Mouse (Mus musculus): ENCODE results near the gene Zfp738.
"Not testable (repeated sequence)": the region's sequence is repeated elsewhere in the genome, so short reads cannot be mapped to it uniquely, and the experiment has no call there.

The Zfp738 gene

GRCm38 (mm10) chr13:67686971-67687370 is at the start of gene Zfp738:
Gene Zfp738 (minus strand): TSS chr13:67687071.
- no peak for DNase-seq

GRCm38 (mm10) chr13:67734391-67734790 is 47.5 kb upstream of the Zfp738 start:
- DNase-seq = not testable (repeated sequence)

GRCm38 (mm10) chr13:67729441-67729840 is 42.6 kb upstream of the Zfp738 start:
- DNase-seq = peak; percentile 38 to 50

GRCm38 (mm10) chr13:67728641-67729318 is 41.9 kb upstream of the Zfp738 start, which contains the start of gene Zfp65:
Gene Zfp65 (minus strand): TSS chr13:67729173.
- DNase-seq = peak; percentile 62 to 70

GRCm38 (mm10) chr13:67728106-67728505 is 41.2 kb upstream of the Zfp738 start:
- DNase-seq = no peak

- not testable (repeated sequence) for DNase-seq
Observed at GRCm38 (mm10) chr13:67725331-67725730, 38.5 kb upstream of the Zfp738 start.

GRCm38 (mm10) chr13:67723848-67724479 is 37.1 kb upstream of the Zfp738 start:
- DNase-seq = peak; percentile 90 to 93

- DNase-seq = not testable (repeated sequence)
Observed at GRCm38 (mm10) chr13:67683841-67684240, 3.0 kb downstream of the Zfp738 start.

- DNase-seq = peak; percentile 90 to 91
Observed at GRCm38 (mm10) chr13:67682959-67683735, 3.7 kb downstream of the Zfp738 start.

- DNase-seq = no peak
Observed at GRCm38 (mm10) chr13:67674902-67675301, 12.0 kb downstream of the Zfp738 start.

- DNase-seq = no peak
Observed at GRCm38 (mm10) chr13:67652496-67652895, 34.4 kb downstream of the Zfp738 start.

- peak; percentile 89 to 90 for DNase-seq
Observed at GRCm38 (mm10) chr13:67637294-67638007, 49.4 kb downstream of the Zfp738 start, which contains the start of the genes Gm49345 and Zfp729a. Gene Gm49345 (minus strand): TSS chr13:67637769. Gene Zfp729a (minus strand): TSS chr13:67637791.

- no peak for DNase-seq
Observed at GRCm38 (mm10) chr13:67610108-67610507, 76.8 kb downstream of the Zfp738 start.

- DNase-seq = peak; percentile 86 to 94
Observed at GRCm38 (mm10) chr13:67609066-67609876, 77.6 kb downstream of the Zfp738 start, which contains the start of gene Zfp729b. Gene Zfp729b (minus strand): TSS chr13:67609707.

All from kidney, adult 8-10 months (tissue).